Mouse (Mus musculus) layer of hippocampus, adult 11-12 months (tissue): ENCODE results near the gene Btbd17.

Experiments used
- DNase-seq: peaks from one replicate; pipeline ENCODE4 v3.0.0; 2022; ENCODE audit warnings: low spot score

The Btbd17 gene

DNA sequence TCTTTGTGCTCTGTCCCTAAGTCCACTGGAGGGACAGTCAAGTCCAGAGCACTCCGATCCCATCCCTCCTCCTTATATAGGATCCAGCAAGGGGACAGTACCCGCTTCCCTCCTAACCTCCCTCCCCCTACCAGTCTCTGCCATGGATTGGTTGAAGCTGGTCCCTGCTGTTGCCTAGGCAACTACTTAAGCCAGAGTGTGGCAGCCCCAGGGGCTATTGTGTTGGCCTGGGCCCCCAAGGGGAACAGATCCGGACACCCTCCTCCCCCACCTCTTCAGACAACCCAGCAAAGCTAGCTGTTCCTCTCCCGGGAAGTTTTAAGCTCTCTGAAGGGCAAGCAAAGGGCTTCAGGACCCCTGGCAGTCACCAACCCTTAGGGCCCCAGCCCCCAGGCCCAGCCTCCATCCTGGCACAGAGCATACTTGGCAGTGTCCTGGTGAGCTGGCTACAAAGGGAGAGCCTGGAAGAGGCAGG lies at the start of gene Btbd17:
Btbd17 (minus strand) TSS at position 98 of the 475 bp plus-strand sequence.
- DNase-seq = peak; percentile 41

DNA sequence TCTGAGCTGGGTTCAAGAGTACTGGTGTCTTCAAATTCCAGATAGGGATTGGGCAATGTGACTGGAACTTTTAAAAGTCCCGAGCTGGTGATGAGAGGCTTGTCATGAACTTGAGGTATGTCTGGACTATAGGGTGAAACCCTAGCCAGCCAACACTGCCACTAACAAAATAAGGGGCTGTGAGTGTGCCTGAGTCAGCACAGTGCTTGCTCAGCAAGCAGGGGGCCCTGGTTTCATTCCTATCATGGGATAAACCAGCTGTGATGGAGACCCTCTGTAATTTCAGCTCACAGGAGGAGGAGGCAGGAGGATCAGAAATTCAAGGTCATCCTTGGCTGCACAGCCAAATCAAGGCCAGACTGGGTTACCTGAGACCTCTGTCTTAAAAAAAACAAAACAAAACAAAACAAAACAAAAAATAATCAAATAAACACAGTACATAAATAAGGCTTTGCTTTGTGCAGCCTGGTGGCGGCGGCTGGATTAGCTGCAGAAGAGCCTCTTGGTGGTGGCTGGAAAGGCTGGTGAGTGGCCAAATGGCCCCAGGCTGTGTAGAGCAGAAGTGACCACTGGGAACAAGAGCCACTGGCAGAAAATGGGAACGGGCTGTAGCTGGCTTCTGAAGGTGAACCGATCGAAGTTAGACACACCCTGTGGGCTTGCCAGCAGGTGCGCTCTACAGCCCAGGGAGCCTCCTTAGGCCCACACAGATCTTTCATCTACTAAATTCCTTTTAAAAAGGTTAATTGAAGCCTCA lies 48.9 kb upstream of the Btbd17 start:
- no peak for DNase-seq

DNA sequence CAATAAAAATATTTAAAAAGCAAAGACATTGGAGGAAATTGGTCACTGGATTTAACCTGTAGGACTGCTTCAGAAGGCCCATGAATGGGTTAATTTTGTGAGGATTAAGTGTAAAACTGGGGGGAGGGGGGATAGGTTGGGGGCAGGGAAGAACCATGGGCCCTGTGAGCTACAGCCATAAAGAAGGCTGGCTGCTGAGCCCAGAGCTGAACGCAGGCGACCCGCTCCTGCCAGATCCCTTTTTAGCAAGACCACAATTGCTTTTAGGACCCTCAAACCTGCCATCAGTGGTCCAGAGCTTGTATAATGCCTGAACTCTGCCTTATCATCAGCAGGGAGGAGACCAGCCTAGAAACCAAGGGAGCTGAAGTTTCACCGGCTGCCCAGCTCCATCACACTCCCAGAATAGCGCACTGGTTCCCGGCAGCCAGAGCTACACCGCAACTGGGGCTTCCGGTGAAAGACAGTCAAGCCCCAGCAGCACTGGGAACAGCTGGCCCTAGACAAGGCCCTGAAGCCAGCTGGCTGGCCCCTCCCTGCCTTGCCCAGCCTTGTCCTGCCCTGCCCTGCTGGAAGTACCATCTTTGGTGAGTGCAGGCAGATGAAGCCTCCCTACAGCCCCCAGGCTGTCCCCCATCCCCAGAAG lies 48.2 kb upstream of the Btbd17 start:
- no peak for DNase-seq

DNA sequence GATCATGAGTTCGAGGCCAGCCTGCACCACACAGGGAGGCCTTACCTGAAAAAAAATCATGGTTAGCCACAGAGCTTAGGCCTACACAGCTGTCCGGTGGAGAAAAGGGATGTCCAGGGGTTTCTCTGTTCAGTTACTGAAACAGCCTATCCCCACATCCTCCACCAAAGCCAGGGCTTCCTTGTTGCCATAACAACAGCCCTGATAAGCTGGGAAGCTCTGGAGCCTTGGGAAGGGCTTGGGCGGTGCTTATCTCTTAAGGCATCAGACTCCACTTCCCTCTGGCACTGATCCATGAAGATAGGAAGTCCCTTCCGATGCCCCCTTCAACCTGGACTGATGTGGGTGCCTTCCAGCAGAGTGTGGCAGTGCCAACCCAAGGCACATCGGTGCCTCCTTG lies 37.4 kb upstream of the Btbd17 start:
- DNase-seq = no peak

DNA sequence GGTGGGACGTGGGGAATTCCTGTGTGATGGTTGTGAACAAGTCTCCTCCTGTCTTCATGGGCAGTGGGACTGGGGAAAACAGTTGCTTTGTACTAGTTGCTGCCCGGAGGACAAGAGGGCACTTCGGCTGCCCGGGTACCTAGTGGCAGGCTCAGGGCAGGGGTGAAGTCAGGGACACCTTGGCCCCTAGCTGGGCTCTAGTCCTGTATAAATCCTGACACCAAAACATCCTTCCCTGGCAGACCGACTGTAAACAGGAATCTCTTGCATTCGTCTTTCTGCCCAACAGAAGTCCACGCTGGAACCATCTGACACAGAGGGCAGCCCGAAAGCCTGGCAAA lies 34.7 kb upstream of the Btbd17 start:
- DNase-seq = no peak

DNA sequence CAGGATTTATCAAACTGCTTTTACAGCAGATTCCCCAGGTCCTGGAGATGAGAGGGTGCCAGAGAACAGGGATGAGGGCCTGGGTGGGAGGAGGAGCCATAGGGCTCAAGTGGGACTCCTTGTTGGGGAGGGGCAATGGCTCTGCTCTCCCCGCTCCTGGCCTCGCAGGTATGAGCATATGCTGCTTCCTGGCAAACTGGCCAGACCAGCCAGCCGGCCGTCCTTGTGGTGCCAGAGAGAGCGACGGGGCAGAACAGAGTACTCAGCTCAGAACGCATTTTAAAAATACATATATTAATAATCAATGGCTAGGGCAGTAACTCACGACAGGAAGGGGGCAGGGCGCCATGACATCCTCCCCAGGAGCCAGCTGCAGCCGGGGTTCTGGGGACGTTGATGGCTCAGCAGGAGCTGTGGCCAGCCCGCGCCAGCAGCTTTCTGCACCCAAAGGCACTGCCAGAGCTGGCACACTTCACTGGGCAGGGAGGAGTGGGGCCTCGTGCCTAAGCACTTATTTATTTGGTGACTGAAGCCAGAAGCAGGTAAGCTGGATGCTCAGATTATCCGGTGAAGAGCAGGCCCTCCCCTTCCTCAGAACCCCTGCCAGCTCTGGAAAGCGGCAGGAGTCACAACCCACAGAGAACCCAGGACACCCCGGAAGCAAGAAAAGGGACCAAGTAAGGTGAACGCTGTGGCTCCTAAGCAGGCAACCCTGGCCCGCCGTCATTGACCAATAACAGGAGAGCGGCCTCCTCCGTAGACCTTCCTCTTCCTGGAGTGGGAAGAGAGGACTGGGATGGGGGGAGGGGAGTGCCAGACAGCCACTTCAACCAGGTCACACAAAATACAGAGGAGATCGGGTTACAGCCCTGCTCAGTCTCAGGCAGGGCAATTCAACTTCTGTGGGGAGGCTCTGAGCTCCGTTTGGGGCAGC lies 34.0 kb upstream of the Btbd17 start:
- no peak for DNase-seq

DNA sequence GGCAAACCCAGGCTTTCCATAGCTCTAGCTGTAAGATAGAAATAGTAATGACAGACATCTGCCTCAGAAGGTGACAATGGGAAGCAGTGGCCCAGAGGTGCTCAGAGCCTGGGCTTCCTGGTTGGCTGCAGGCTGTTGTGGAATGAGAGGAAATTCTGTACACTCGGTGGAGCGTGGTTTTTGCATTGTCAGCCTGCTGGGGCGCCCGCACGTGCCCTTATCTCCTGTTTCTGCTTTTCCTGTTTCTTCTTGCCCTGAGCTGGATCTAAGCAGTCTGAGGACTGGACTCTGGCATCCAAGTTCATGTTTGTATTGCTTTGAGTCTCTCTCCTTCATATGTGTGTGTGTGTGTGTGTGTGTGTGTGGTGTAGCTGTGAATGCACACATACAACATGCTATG lies 30.9 kb upstream of the Btbd17 start:
- no peak for DNase-seq

DNA sequence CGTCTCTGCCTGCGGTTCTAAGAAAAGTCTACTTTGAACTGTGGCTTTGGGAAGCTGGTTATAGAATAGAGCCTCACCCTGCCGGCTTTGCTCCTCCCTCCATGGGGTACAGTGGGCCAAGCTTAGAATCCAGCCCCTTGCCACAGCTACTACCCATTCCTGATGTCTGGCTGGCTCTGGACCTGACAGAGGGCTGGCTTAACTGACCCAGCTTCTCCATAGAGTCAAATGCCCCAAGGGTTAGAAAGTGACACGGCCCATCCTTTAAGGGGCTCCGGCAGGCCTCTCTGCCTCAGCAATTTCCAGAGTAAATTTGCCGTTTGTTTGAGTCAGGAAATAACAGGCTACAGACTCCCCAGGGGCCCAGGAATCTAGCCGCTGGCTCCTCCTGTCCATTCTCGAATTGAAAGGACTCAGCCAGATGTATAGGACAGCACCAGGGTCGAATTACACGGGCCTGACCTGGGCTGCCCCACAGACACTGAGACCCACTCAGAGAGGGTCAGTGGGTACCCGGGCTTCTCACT lies 27.5 kb upstream of the Btbd17 start:
- no peak for DNase-seq

DNA sequence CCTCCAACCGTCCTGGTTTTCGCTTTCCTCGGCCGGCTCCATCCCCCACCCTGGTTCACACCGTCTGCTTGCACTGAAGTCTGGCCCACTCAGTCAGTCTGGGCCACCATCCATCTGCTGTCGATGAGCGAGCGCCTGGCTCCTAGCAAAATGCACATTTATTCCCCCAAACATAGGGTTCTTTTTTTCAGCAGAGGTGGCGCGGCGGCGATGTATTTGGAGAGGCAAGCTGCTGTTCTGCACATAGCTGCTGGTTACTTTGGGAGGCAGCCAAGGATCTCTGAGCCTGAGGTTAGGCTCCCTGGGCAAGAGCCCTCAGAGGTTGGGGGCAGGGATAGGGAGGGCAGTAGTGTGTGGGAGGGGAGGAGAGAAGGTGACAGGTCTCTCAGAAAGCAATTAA lies 27.0 kb upstream of the Btbd17 start:
- DNase-seq = peak; percentile 88

DNA sequence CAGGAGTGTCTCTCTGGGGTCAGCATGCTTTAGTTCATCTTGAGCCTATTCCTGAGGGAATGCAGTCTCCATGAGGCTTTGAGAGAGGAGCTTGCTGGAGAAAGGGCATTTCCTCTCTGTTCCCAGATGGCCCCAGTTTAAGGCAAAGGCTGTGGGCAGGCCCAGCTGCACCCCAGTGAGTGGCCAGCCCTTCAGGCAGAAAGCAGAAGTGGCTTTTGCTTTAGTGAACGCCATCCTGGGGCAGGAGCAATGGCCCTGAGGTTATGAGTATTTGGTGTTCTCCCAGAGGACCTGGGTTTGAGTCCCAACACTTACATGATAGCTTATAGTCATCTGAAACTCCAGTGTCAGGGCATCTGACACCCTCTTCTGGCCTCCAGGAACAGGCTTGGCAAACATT lies 25.6 kb upstream of the Btbd17 start:
- no peak for DNase-seq

DNA sequence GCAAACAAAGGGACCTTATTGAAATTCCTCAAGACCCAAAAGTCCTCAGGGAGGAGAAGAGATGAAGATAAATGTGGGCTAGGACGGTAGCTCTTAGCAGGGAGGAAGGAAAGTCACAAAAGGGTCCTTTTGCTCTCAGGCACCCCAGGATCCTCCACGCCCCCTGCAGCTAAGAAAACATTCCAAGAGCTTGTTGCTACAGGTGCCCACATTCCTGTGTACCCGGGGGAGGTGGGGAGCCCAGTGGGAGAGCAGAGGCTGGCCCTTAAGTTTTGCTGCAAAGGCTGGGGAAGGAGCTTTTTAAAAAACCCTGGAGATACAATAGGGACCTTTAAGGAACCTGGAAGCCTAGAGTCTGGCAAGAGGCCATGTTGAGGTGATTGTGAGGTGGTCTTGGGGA lies 24.7 kb upstream of the Btbd17 start:
- no peak for DNase-seq

DNA sequence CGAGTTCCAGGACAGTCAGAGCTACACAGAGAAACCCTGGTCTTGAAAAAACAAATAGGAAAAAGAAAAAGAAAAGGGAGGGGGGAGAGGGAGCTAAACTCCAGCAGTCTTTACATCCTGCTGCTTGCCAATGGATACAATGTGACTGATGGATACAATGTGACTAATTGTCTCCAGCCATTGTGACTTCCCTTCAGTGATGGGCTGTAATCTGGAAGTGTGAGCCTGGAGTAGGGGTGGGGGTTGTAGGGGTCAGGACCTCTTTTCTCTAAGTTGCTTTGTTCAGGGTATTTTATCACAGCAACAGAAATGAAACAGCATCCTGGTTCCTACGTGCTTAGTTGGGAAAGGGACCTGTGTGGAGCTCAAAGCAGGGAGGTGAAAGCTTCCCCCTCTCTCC lies 23.4 kb upstream of the Btbd17 start:
- DNase-seq = no peak

DNA sequence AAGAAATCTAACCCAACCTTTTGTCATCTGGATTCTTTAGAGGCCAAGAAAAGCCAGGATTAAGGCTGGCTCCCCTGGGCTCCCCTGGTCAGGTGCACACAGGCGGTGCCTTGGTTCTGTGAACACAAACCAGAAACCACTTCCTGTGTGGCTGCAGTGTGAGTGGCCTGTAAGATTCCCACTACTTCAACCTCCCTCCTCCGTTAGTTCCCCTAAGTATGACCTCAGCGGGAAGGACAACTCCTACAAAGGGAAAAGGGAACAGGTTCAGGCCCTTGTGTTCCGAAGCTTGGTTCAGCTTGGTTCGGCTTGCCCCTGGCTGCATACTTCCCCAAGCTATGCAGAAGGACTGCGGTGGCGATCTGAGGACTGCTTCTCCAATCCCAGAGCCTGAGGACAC lies 22.4 kb upstream of the Btbd17 start:
- no peak for DNase-seq

DNA sequence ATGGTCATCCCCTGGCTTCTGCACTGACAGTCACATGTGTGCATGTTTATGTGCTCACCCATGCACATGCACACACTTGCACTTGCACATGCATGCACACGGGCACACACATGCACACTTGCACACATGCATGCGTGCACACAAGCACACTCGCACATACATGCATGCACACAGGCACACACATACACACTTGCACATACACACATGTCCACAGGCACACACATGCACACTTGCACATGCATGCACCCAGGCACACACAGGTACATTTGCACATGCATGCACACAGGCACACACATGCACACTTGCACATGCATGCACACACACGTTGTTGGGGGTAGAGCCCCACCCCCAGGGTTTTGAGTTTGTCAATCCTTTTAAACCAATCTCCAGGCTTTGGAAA lies 21.2 kb upstream of the Btbd17 start:
- DNase-seq = no peak

DNA sequence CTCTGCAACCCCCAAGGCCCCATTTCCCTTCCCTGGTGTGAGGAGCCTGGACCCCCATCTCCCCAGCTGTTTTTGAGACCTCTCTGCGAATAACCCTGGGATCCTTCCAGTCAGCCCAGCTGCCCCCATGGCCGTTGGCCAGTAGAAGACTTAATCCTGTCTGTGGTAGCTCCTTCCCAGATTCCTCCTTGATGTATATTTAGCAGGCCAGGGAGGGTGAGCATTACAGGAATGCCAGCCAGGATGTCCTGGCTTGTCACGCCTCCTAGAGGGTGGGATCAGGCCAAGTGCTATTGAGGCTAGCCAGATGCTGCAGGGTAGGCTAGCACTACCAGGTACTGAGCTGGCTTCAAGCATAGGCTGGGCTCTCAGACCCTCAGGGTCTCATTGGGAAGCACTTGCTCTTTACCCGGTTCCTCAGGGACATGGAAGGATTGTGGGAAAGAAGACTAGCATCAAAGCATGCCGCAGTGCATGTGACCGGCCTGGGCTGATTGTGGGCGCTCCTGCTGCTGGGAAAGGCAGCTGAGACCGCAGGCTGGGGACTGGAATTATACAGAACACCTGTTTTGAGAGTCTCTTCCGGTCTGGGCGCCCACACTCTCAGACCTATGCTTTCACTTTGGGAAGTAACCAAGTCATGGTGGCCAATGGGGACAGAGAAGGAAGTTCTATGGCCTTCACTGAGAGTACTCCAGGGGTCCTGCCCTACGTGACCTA lies 19.3 kb upstream of the Btbd17 start:
- DNase-seq = no peak

DNA sequence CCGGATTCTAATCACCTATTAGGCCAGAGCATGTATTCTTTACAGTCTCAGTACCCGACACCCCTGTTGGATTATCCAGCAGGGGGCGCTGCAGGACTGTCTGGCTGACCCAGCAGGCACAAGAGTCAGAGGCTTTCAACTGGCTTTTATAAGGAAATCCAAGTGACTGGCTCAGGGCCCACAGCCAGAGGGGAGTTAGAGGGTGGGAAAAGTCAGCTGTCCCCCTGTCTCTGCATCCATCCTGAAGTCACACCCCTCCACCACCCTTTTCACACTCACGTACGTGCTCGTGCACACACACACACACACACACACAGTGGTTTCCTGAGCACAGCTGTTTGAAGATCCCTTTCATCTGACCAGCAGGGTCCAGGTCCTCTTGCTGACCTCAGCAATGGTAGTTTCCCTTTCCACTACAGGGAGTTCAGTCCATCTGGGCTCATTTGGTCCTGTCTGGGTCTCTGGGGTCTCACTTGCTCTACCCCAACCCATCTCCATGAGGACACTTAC lies 17.0 kb upstream of the Btbd17 start:
- DNase-seq = peak; percentile 94

DNA sequence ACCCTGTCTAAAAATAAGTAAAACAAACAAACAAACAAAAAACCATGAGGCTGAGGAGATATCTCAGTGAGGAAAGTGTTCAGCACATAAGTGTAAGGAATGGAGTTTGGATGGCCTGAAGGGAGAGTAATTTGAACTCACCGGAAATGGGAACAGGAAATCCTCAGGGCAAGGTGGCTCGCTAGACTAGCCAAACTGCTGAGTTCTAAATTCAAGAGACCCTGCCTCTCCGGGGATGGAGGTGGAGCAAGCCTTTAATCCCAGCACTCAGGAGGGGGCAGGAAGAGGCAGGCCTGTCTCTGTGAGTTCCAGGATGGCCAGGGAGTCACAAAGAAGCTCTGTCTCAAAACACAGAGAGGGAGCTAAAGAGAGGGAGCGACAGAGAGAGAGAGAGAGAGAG lies 14.6 kb upstream of the Btbd17 start:
- DNase-seq = no peak

DNA sequence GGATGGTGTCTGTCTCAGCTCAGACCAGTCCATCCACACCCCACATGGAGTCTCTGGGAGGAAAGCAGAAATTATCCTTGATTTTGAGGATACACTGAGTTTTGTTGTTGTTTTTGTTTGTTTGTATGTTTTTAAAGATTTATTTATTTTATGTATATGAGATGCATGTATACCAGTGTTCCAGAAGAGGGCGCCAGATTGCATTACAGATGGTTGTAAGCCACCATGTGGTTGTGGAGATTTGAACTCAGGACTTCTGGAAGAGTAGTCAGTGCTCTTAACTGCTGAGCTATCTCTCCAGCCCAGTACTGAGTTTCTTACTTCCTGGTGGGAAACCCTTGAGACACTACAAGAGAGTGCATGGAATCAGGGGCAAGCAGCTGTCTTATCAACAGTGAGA lies 13.6 kb upstream of the Btbd17 start:
- DNase-seq = no peak

DNA sequence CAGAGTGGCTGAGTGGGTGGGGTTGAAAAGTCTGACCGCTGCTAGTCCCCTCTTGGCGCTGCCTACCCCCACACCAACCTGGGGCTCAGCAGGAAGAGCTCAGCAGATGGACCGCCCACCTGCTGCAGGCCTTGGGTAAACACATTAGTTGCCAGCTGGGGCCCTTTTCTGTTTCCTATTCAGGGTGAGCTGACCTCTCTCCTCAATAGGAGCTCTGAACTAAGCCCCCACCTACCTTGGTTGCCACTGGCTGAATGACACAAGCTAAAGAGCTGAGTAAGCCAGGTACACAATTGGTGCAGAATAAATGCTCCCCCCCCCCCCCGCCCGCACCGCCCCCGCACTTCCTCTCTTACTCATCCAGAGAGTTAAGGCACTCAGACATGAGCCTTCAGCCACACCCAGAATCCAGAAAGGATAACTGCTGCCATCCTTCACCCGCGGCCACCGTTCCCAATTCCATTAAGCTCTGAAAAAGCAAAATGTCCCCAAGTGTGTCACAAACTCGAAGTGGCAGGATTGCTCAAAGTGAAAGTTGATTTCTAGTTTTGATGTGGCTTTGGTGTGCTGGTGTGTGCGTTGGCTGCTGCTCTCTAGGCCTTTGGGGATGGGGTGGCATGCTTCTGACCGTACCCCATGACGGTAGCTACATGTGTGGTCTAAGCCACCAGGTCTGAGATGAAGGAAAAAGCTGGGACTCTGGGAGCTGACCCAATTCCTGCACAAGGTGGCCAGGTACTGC lies 12.1 kb upstream of the Btbd17 start:
- DNase-seq = no peak

DNA sequence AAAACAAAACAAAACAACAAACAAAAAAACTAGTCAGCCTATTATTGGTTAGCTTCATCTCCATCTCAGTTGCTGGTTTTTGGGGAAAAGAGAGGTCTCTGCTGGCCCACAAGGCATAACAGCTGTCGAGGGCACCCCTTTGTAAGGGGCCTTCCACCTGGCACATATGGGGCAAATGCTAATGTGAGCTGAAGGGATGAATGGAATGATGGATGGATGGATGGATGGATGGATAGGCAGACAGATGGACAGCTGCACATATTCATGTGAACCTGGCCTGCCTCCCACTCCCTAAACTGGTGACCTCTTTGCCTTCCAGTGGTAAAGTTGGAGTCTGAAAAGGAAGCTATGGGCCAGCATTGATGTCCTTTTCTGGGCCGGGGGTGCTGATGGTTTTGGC lies 11.3 kb upstream of the Btbd17 start:
- no peak for DNase-seq

DNA sequence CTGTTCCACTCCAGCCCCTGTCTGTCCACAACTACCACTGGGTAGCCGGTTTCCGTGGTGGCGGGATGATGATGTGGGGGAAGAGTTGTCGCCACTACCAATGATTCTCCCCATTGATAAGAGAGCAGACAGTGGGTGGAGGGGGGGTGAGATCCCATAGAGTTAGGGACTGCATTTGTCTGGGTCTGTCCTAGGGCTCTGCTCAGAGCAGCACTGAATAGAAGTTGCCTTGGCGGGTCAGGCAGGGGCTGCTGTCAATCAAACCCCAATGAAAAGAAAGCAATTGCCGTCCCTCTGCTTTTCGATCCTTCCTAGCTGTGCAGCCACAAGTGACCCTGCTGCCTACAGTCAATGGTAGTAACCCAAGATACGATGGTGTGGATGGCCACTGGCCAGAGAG lies 8.2 kb upstream of the Btbd17 start:
- DNase-seq = no peak
